Mouse (Mus musculus) forebrain, embryonic 10.5 days (tissue): ENCODE measurements around the gene Rap1gap. TPM values are rescaled to one million over a fixed set of nuclear protein-coding genes. Genes with fewer than 3 reads are reported as not detected.

ENCODE experiments used
- DNase-seq: peaks from one replicate; pipeline ENCODE4 v3.0.0-alpha.2; 2017; ENCODE audit warnings: low spot score; ENCODE audit errors: extremely low spot score
- H3K27ac ChIP-seq: fragments of 300-500 bp; sonication (generic); 2 replicates; pipeline ENCODE4 v1.5.1; 2016; ENCODE audit warnings: mild to moderate bottlenecking
- H3K27me3 ChIP-seq: fragments of 300-500 bp; sonication (generic); 2 replicates; pipeline ENCODE4 v1.6.1; 2016; ENCODE audit warnings: mild to moderate bottlenecking; ENCODE audit not compliant: poor library complexity, severe bottlenecking
- H3K36me3 ChIP-seq: fragments of 300-500 bp; sonication (generic); replicated peaks from 2 replicates; pipeline ENCODE4 v1.6.1; 2016; ENCODE audit warnings: mild to moderate bottlenecking, moderate library complexity
- H3K4me1 ChIP-seq: fragments of 300-500 bp; sonication (generic); 2 replicates; pipeline ENCODE4 v1.6.1; 2016
- H3K4me3 ChIP-seq: fragments of 300-500 bp; sonication (generic); 2 replicates; pipeline ENCODE4 v1.5.1; 2016; ENCODE audit warnings: mild to moderate bottlenecking, moderate library complexity
- H3K9me3 ChIP-seq: fragments of 300-500 bp; sonication (generic); 2 replicates; pipeline ENCODE4 v1.6.1; 2016; ENCODE audit warnings: mild to moderate bottlenecking, moderate library complexity
- WGBS: fragments of 180-500 bp; shearing (Covaris S2); methylation state at CpG from one replicate; pipeline ENCODE4 v1.1.7; 2016; 5-methylcytosine and 5-hydroxymethylcytosine counted together
- polyA plus RNA-seq: library from polyadenylated mRNA; unstranded; fragments of >200 nt; fragmentation: Nextera tagmentation; extraction: Ambion mirVana; gene quantifications from 2 replicates; pipeline ENCODE4 v1.2.1, GENCODE M21; 2016

Gene Rap1gap
- polyA plus RNA-seq: 3.8 and 4.0 TPM in 2 replicates

GRCm38 (mm10) chr4:137664433-137664979 lies at the start of gene Rap1gap:
Gene Rap1gap (plus strand): TSS chr4:137664726.
- DNase-seq: peak; percentile 36
- H3K36me3 ChIP-seq: no peaks in the 10 kb centered on the region
- under 1% methylated on average over 44 of the region's 44 CpGs for WGBS
- H3K27ac ChIP-seq: peak within 1 kb of the TSS; percentile 81
- H3K27me3 ChIP-seq: peaks cover 54% of the 10 kb centered on the region
- peak within 1 kb of the TSS; percentile 76 for H3K4me3 ChIP-seq
- H3K4me1 ChIP-seq: peaks cover 55% of the 10 kb centered on the region
- no peaks in the 10 kb centered on the region for H3K9me3 ChIP-seq

DNA sequence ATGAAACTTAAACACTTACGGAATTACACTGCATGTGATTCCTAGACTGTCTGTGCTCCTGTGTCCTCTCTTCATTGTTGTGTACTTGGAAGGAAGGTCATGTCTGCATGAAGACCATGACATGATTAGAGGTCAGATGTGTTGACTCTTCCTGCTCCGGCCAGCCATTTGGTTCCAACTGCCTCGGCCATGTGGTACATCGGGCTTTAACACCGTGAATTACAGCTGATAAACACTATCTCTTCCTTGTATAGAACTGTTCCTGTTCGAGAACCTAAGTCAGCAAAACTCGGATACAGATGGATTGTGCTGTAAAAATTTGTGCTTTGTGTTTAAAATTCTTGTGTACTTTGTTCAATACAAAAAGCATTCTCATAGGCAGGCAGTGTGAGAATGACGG lies 41.7 kb upstream of the Rap1gap start:
- Histone ChIP-seq H3K9me3 (no peaks in the 10 kb centered on the region), H3K27me3 (no peaks in the 10 kb centered on the region), H3K4me1 (peaks cover 27% of the 10 kb centered on the region), H3K27ac (no peak overlapping the region), H3K4me3 (no peak overlapping the region), H3K36me3 (peaks cover 96% of the 10 kb centered on the region)
- DNase-seq: no peak
- 94% methylated on average over 8 of the region's 8 CpGs for WGBS

DNA sequence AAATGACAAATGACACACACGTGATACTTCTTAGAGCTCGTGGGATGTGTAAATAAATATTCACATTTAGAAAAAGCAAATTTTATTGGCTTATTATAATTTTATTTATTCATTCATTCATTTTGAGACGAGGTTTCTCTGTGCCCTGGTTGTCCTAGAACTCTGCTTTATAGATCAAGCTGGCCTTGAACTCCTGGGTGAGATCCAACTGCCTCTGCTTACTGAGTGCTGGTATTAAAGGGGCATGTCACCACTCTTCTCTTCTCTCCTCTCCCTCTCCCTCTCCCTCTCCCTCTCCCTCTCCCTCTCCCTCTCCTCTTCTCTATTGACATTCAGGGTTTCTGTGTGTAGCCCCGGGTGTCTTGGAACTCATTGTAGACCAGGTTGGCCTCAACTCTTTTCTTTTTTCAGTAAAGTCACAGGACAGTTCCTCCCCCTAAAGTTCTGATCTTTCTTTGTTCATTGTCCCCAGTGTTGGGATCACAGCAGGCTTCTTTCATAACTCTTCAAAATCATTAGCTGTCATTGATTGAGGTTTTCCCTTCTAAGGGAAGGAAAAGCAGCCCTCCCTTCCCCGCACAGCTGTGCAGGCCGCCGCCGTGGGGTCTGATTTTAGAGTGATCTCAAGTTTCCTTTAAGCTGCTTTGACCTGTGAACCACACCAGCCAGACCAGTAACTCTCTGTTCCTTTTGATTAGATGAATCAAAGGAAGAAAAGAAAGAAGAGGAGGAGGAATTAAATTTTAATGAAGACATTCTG lies 36.9 kb upstream of the Rap1gap start:
- H3K4me3 ChIP-seq: no peak overlapping the region
- H3K4me1 ChIP-seq: peaks cover 43% of the 10 kb centered on the region
- no peak overlapping the region for H3K27ac ChIP-seq
- H3K36me3 ChIP-seq: peaks cover 95% of the 10 kb centered on the region
- H3K27me3 ChIP-seq: no peaks in the 10 kb centered on the region
- DNase-seq: peak; percentile 26
- WGBS: 54% methylated on average over 8 of the region's 8 CpGs
- no peaks in the 10 kb centered on the region for H3K9me3 ChIP-seq

DNA sequence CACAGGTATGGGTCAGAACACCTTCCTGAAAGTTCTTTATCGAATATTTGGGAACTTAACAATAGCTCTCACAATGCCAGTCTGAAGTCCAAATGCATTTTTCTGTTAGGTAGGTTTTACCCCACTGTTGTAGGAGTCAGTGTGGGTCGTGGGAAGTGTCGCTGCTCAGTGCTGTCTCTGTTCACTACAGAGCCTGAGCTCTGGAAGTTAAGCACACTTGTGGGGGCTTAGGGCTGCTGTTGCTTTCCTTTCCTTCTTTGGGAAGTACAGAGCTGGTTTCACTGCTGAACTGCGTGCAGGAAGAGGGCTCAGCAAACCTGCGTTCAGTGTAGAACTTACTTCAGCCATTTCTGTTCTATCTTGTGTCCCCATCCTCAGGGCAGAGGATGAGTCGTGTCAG lies 36.1 kb upstream of the Rap1gap start:
- DNase-seq: no peak
- 73% methylated on average over 6 of the region's 6 CpGs for WGBS
- no peaks in the 10 kb centered on the region for H3K27me3 ChIP-seq
- peaks cover 95% of the 10 kb centered on the region for H3K36me3 ChIP-seq
- no peak overlapping the region for H3K4me3 ChIP-seq
- H3K27ac ChIP-seq: 0 out of 2 replicates have a peak overlapping the region, but pooled peaks have one; percentile 48
- no peaks in the 10 kb centered on the region for H3K9me3 ChIP-seq
- H3K4me1 ChIP-seq: peaks cover 43% of the 10 kb centered on the region

- Histone ChIP-seq H3K4me3 (no peak overlapping the region), H3K36me3 (peaks cover 95% of the 10 kb centered on the region), H3K9me3 (no peaks in the 10 kb centered on the region), H3K27me3 (no peaks in the 10 kb centered on the region), H3K4me1 (peaks cover 43% of the 10 kb centered on the region), H3K27ac (no peak overlapping the region)
- no peak for DNase-seq
- 95% methylated on average over 7 of the region's 7 CpGs for WGBS
Observed at GRCm38 (mm10) chr4:137629354-137629753, 35.2 kb upstream of the Rap1gap start.

GRCm38 (mm10) chr4:137630153-137630552 lies 34.4 kb upstream of the Rap1gap start:
- H3K36me3 ChIP-seq: peaks cover 95% of the 10 kb centered on the region
- 90% methylated on average over 2 of the region's 2 CpGs for WGBS
- H3K4me1 ChIP-seq: peaks cover 40% of the 10 kb centered on the region
- H3K9me3 ChIP-seq: no peaks in the 10 kb centered on the region
- no peak overlapping the region for H3K4me3 ChIP-seq
- no peak for DNase-seq
- no peaks in the 10 kb centered on the region for H3K27me3 ChIP-seq
- no peak overlapping the region for H3K27ac ChIP-seq

GRCm38 (mm10) chr4:137631596-137631995 lies 32.9 kb upstream of the Rap1gap start:
- no peak overlapping the region for H3K4me3 ChIP-seq
- WGBS: 85% methylated on average over 3 of the region's 3 CpGs

GRCm38 (mm10) chr4:137633394-137633793 lies 31.1 kb upstream of the Rap1gap start:
- H3K9me3 ChIP-seq: no peaks in the 10 kb centered on the region
- H3K27me3 ChIP-seq: no peaks in the 10 kb centered on the region
- peaks cover 10% of the 10 kb centered on the region for H3K4me1 ChIP-seq
- H3K36me3 ChIP-seq: peaks cover 99% of the 10 kb centered on the region
- DNase-seq: no peak
- no peak overlapping the region for H3K4me3 ChIP-seq
- H3K27ac ChIP-seq: no peak overlapping the region
- WGBS: 96% methylated on average over 4 of the region's 4 CpGs

More at GRCm38 (mm10) chr4:137631596-137631995, 32.9 kb upstream of the Rap1gap start:
- DNase-seq: no peak
- Histone ChIP-seq H3K27me3 (no peaks in the 10 kb centered on the region), H3K27ac (no peak overlapping the region), H3K9me3 (no peaks in the 10 kb centered on the region), H3K4me1 (peaks cover 27% of the 10 kb centered on the region), H3K36me3 (peaks cover 97% of the 10 kb centered on the region)

GRCm38 (mm10) chr4:137636597-137636996 lies 27.9 kb upstream of the Rap1gap start:
- Histone ChIP-seq H3K9me3 (no peaks in the 10 kb centered on the region), H3K36me3 (peaks cover 99% of the 10 kb centered on the region), H3K27ac (no peak overlapping the region), H3K27me3 (no peaks in the 10 kb centered on the region), H3K4me3 (no peak overlapping the region), H3K4me1 (peaks cover 8% of the 10 kb centered on the region)
- DNase-seq: no peak
- 90% methylated on average over 3 of the region's 3 CpGs for WGBS

- Histone ChIP-seq H3K36me3 (peaks cover 91% of the 10 kb centered on the region), H3K9me3 (no peaks in the 10 kb centered on the region), H3K27ac (peak overlapping the region; percentile 37; the same call in 1 of the 2 replicates), H3K4me3 (no peak overlapping the region), H3K4me1 (peaks cover 27% of the 10 kb centered on the region), H3K27me3 (no peaks in the 10 kb centered on the region)
- no peak for DNase-seq
- 77% methylated on average over 5 of the region's 5 CpGs for WGBS
Observed at GRCm38 (mm10) chr4:137641556-137641955, 23.0 kb upstream of the Rap1gap start.

- no peaks in the 10 kb centered on the region for H3K9me3 ChIP-seq
- H3K36me3 ChIP-seq: peaks cover 91% of the 10 kb centered on the region
- WGBS: 45% methylated on average over 2 of the region's 2 CpGs
- H3K27me3 ChIP-seq: no peaks in the 10 kb centered on the region
- H3K4me3 ChIP-seq: no peak overlapping the region
- no peak overlapping the region for H3K27ac ChIP-seq
- DNase-seq: no peak
- H3K4me1 ChIP-seq: peaks cover 27% of the 10 kb centered on the region
Observed at GRCm38 (mm10) chr4:137642101-137642500, 22.4 kb upstream of the Rap1gap start.

- no peak for DNase-seq
- H3K36me3 ChIP-seq: peaks cover 90% of the 10 kb centered on the region
- H3K27ac ChIP-seq: no peak overlapping the region
- H3K4me3 ChIP-seq: no peak overlapping the region
- H3K27me3 ChIP-seq: no peaks in the 10 kb centered on the region
- no peaks in the 10 kb centered on the region for H3K9me3 ChIP-seq
- WGBS: 80% methylated on average over 2 of the region's 2 CpGs
- peaks cover 27% of the 10 kb centered on the region for H3K4me1 ChIP-seq
Observed at GRCm38 (mm10) chr4:137643459-137643858, 21.1 kb upstream of the Rap1gap start.

DNA sequence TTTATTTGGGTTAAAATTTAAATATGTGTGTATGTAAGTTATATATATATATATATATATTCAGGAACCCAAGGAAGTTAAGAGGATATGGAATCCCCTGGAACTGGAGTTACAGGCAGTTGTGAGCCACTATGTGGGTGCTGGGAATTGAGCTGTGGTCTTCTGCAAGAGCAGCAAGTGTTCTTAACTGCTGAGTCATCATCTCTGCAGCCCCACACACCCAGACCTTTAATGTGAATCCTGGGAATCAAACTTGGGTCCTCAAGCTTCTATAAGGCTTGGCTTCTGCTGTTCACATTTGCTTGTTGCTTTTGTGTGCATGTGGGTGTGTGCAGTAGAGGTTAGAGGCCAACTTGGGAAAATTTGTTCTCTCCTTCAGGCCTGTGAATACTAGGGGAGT lies 18.3 kb upstream of the Rap1gap start:
- no peak for DNase-seq
- Histone ChIP-seq H3K4me3 (no peak overlapping the region), H3K9me3 (no peaks in the 10 kb centered on the region), H3K4me1 (peaks cover 23% of the 10 kb centered on the region), H3K27me3 (no peaks in the 10 kb centered on the region), H3K36me3 (peaks cover 91% of the 10 kb centered on the region), H3K27ac (no peak overlapping the region)
